In genomic region chr11:116607717-116608116, GRCm38 (mm10) we compare ENCODE assay signal across 24 mouse cellular contexts. TPM values are rescaled to one million over a fixed set of nuclear protein-coding genes. Genes with fewer than 3 reads are reported as not detected.
DNase-seq lines count a peak whose midpoint lies in the region; TF ChIP-seq lines count a peak whose summit lies in the region.
"Had no signal": no experiment of that assay in that cellular context is flagged by ENCODE, and none has a peak within 500 bp of the region (broad histone marks: within the 10 kb centered on the region; RNA-seq: fewer than 3 reads in every experiment).

No protein-coding gene starts in this region.

- H3K27ac ChIP-seq in spleen, adult 2 months (ENCODE audit: insufficient read depth, low read length) = peak overlapping the region; percentile 67
- peak overlapping the region; percentile 35; the same call in 1 of the 2 replicates for H3K27ac ChIP-seq in bone marrow, adult 2 months (ENCODE audit: control insufficient read depth, insufficient read depth, low read depth, low read length, poor library complexity)
- H3K27ac ChIP-seq: embryonic facial prominence, embryonic 13.5 days; forebrain, embryonic 12.5 days; heart, adult 2 months; heart, embryonic 15.5 days; hindbrain, embryonic 13.5 days had no signal

- WGBS in spleen, adult 2 months = 29% methylated on average over 3 of the region's 3 CpGs
- 69% methylated on average over 3 of the region's 3 CpGs for WGBS in bone marrow, adult 2 months

- H3K4me3 ChIP-seq in spleen, adult 2 months (ENCODE audit: extremely low read depth, insufficient read depth, insufficient read length) = no peak overlapping the region
- H3K4me3 ChIP-seq in bone marrow, adult 2 months (replicated peaks; ENCODE audit: control insufficient read depth, low read depth, low read length) = no peak overlapping the region
- H3K4me3 ChIP-seq: embryonic facial prominence, embryonic 13.5 days; forebrain, embryonic 12.5 days; heart, adult 2 months; heart, embryonic 15.5 days; hindbrain, embryonic 13.5 days had no signal

- H3K27me3 ChIP-seq in spleen, adult 2 months (ENCODE audit: control insufficient read depth, insufficient read depth, low read length) = no peaks in the 10 kb centered on the region
- H3K27me3 ChIP-seq: embryonic facial prominence, embryonic 13.5 days; forebrain, embryonic 12.5 days; heart, embryonic 15.5 days; hindbrain, embryonic 13.5 days had no signal

- TF ChIP-seq POLR2A in spleen, adult 2 months (IDR thresholded peaks at IDR 0.05; ENCODE audit: low read depth, low read length) = no peak
- no peak for TF ChIP-seq POLR2A in bone marrow, adult 2 months (IDR thresholded peaks at IDR 0.05; ENCODE audit: borderline replicate concordance, control insufficient read depth, low read depth, low read length)

- H3K4me1 ChIP-seq in spleen, adult 2 months (ENCODE audit: control insufficient read depth, insufficient read depth, insufficient read length) = peaks cover 52% of the 10 kb centered on the region
- H3K4me1 ChIP-seq in bone marrow, adult 2 months (ENCODE audit: control insufficient read depth, insufficient read depth, low read length) = peaks cover 8% of the 10 kb centered on the region
- H3K4me1 ChIP-seq: embryonic facial prominence, embryonic 13.5 days; forebrain, embryonic 12.5 days had no signal

- peaks cover 29% of the 10 kb centered on the region for H3K36me3 ChIP-seq in spleen, adult 2 months (ENCODE audit: control insufficient read depth, insufficient read depth, low read length)
- H3K36me3 ChIP-seq: forebrain, embryonic 12.5 days; hindbrain, embryonic 13.5 days had no signal

- peak in 1 of 2 experiments; percentile 56 for DNase-seq in spleen, adult 2 months (ENCODE audit: low read depth in 1 of 2, low spot score in 2 of 2)
- no peak for DNase-seq in spleen, postnatal 10 days (ENCODE audit: low spot score in 2 of 2)
- peak; percentile 46 to 47 for DNase-seq in B cell, adult 2 months
- DNase-seq in thymus, postnatal 14 days = peak; percentile 38
- no peak for DNase-seq in layer of hippocampus, postnatal 25 days (ENCODE audit: extremely low spot score in 1 of 2, low spot score in 1 of 2)
- DNase-seq in cerebellum, postnatal 14 days = no peak
- DNase-seq: adrenal gland, postnatal 10 days; cerebellum, adult 11-12 months; cerebellum, adult 9-10 months; cerebellum, postnatal 36 days; gastrocnemius, postnatal 14 days; heart, adult 2 months; heart, postnatal 14 days had no signal

- no peak for TF ChIP-seq CTCF in spleen, adult 2 months (IDR thresholded peaks at IDR 0.05; ENCODE audit: extremely low read depth, insufficient read depth, insufficient read length, insufficient replicate concordance)
- no peak for TF ChIP-seq CTCF in bone marrow, adult 2 months (IDR thresholded peaks at IDR 0.05; ENCODE audit: control insufficient read depth, insufficient read depth, low read length)

RNA-seq across cellular contexts. Expression of gene Rhbdf2, which starts 19.1 kb away (rescaled TPM):
- 84.5 and 91.2 TPM in 2 replicates for polyA plus RNA-seq in spleen, adult 2 months (2012; rRNA removed)
- polyA plus RNA-seq in bone marrow, adult 2 months (2011; ENCODE audit: insufficient read depth, insufficient read length, low replicate concordance, missing spikeins) = 20.9 and 51.1 TPM in 2 replicates
- 1 to 10 TPM; 1.1 to 1.8 TPM for total RNA-seq in layer of hippocampus, postnatal 25 days (2021)

RNA-seq across cellular contexts. Expression of gene Aanat, which starts 21.5 kb away (rescaled TPM):
- not detected in 2 replicates for polyA plus RNA-seq in spleen, adult 2 months (2012; rRNA removed)
- polyA plus RNA-seq in bone marrow, adult 2 months (2011; ENCODE audit: insufficient read depth, insufficient read length, low replicate concordance, missing spikeins) = not detected in 2 replicates
- total RNA-seq in layer of hippocampus, postnatal 25 days (2021) = under 1 TPM; 0.32 to 0.68 TPM
- total RNA-seq: adrenal gland, postnatal 10 days; adrenal gland, postnatal 4 days; gastrocnemius, adult 18-20 months; gastrocnemius, postnatal 14 days; heart, adult 2 months; heart, postnatal 14 days; hematopoietic stem cell, adult 5-6 weeks had no signal
- polyA plus RNA-seq: embryonic facial prominence, embryonic 13.5 days; forebrain, embryonic 16.5 days; gonadal fat pad, adult 2 months; heart, adult 2 months; heart, embryonic 11.5 days; heart, embryonic 15.5 days had no signal

RNA-seq across cellular contexts. Expression of gene Ube2o, which starts 26.5 kb away (rescaled TPM):
- polyA plus RNA-seq in spleen, adult 2 months (2012; rRNA removed) = 42.3 and 77.3 TPM in 2 replicates
- 90.9 and 133 TPM in 2 replicates for polyA plus RNA-seq in bone marrow, adult 2 months (2011; ENCODE audit: insufficient read depth, insufficient read length, low replicate concordance, missing spikeins)
- 10 to 100 TPM; 97.0 to 97.1 TPM for total RNA-seq in layer of hippocampus, postnatal 25 days (2021)

RNA-seq across cellular contexts. Expression of gene Prcd, which starts 45.6 kb away (rescaled TPM):
- 0.35 and 0.72 TPM in 2 replicates for polyA plus RNA-seq in spleen, adult 2 months (2012; rRNA removed)
- not detected in 2 replicates for polyA plus RNA-seq in bone marrow, adult 2 months (2011; ENCODE audit: insufficient read depth, insufficient read length, low replicate concordance, missing spikeins)
- total RNA-seq in layer of hippocampus, postnatal 25 days (2021) = 1 to 10 TPM; 6.4 to 7.0 TPM

RNA-seq across cellular contexts. Expression of gene Cygb, which starts 46.4 kb away (rescaled TPM):
- 10.0 and 14.2 TPM in 2 replicates for polyA plus RNA-seq in spleen, adult 2 months (2012; rRNA removed)
- polyA plus RNA-seq in bone marrow, adult 2 months (2011; ENCODE audit: insufficient read depth, insufficient read length, low replicate concordance, missing spikeins) = 2.6 and 3.4 TPM in 2 replicates
- 10 to 100 TPM; 65.7 to 78.3 TPM for total RNA-seq in layer of hippocampus, postnatal 25 days (2021)
- total RNA-seq: hematopoietic stem cell, adult 5-6 weeks had no signal

Comparison
In these comparisons a context has a peak if more than half of its experiments do, and no peak if none do; other contexts are left out.
1. DNase-seq: peak in B cell, adult 2 months (2 of 2) and thymus, postnatal 14 days (single experiment); none in spleen, postnatal 10 days (0 of 2), layer of hippocampus, postnatal 25 days (0 of 2) and cerebellum, postnatal 14 days (0 of 2).